Mouse (Mus musculus): ENCODE data around the gene Bcl3. TPM values are rescaled to one million over a fixed set of nuclear protein-coding genes. Genes with fewer than 3 reads are reported as not detected.

Bcl3 gene
- polyA plus RNA-seq, 1 experiment from 2014 or later, result 0.54 TPM

GRCm38 (mm10) chr7:19830682-19831156 is 8.1 kb upstream of the Bcl3 start:
- Histone ChIP-seq H3K36me3 (no peaks in the 10 kb centered on the region), H3K9me3 (0 out of 2 replicates have a peak, but pooled peaks cover 4% of the 10 kb centered on the region), H3K9ac (replicated peaks) (no peak overlapping the region), H3K4me3 (replicated peaks) (no peak overlapping the region), H3K4me2 (no peak overlapping the region), H3K27ac (no peak overlapping the region), H3K27me3 (0 out of 2 replicates have a peak, but pooled peaks cover 3% of the 10 kb centered on the region), H3K4me1 (replicated peaks) (peaks cover 5% of the 10 kb centered on the region)
- WGBS, result 34% methylated on average over 13 of the region's 13 CpGs
- no peak for ATAC-seq (ENCODE audit: insufficient number of reproducible peaks, insufficient read depth, low FRiP score, low TSS enrichment, low read depth)

- H3K4me1 ChIP-seq (replicated peaks), result peaks cover 5% of the 10 kb centered on the region
- 85% methylated on average over 3 of the region's 3 CpGs for WGBS
Measured at GRCm38 (mm10) chr7:19829694-19830093, 7.1 kb upstream of the Bcl3 start.

GRCm38 (mm10) chr7:19826756-19827155 is 4.2 kb upstream of the Bcl3 start:
- Histone ChIP-seq H3K27ac (no peak overlapping the region), H3K4me2 (no peak overlapping the region), H3K9me3 (0 out of 2 replicates have a peak, but pooled peaks cover 4% of the 10 kb centered on the region), H3K4me3 (replicated peaks) (no peak overlapping the region), H3K36me3 (no peaks in the 10 kb centered on the region), H3K4me1 (replicated peaks) (peaks cover 26% of the 10 kb centered on the region), H3K9ac (replicated peaks) (no peak overlapping the region; the same call in 1 of the 2 replicates), H3K27me3 (peaks cover 29% of the 10 kb centered on the region)
- WGBS, result 32% methylated on average over 6 of the region's 6 CpGs
- no peak for ATAC-seq (ENCODE audit: insufficient number of reproducible peaks, insufficient read depth, low FRiP score, low TSS enrichment, low read depth)

More at GRCm38 (mm10) chr7:19829694-19830093, 7.1 kb upstream of the Bcl3 start:
- Histone ChIP-seq H3K4me2 (no peak overlapping the region), H3K4me3 (replicated peaks) (no peak overlapping the region), H3K27me3 (0 out of 2 replicates have a peak, but pooled peaks cover 3% of the 10 kb centered on the region), H3K36me3 (no peaks in the 10 kb centered on the region), H3K27ac (no peak overlapping the region), H3K9me3 (0 out of 2 replicates have a peak, but pooled peaks cover 4% of the 10 kb centered on the region), H3K9ac (replicated peaks) (no peak overlapping the region)
- no peak for ATAC-seq (ENCODE audit: insufficient number of reproducible peaks, insufficient read depth, low FRiP score, low TSS enrichment, low read depth)

- Histone ChIP-seq H3K36me3 (no peaks in the 10 kb centered on the region), H3K27ac (peak overlapping the region; percentile 18; the same call in 1 of the 2 replicates), H3K4me1 (replicated peaks) (peaks cover 21% of the 10 kb centered on the region), H3K4me3 (replicated peaks) (peak overlapping the region; percentile 6; the same call in 1 of the 2 replicates), H3K9me3 (0 out of 2 replicates have a peak, but pooled peaks cover 5% of the 10 kb centered on the region), H3K9ac (replicated peaks) (no peak overlapping the region), H3K4me2 (peak overlapping the region; percentile 38), H3K27me3 (peaks cover 48% of the 10 kb centered on the region)
- WGBS, result 26% methylated on average over 26 of the region's 26 CpGs
- ATAC-seq (ENCODE audit: insufficient number of reproducible peaks, insufficient read depth, low FRiP score, low TSS enrichment, low read depth), result peak; percentile 69
Measured at GRCm38 (mm10) chr7:19824182-19824973, 1.8 kb upstream of the Bcl3 start.

GRCm38 (mm10) chr7:19823256-19824181 is 949 bp upstream of the Bcl3 start:
- H3K27ac ChIP-seq, result peak overlapping the region; percentile 18
- WGBS, result 25% methylated on average over 16 of the region's 16 CpGs
- peaks cover 54% of the 10 kb centered on the region for H3K27me3 ChIP-seq
- peak; percentile 3; the same call in 1 of the 2 replicates for ATAC-seq (ENCODE audit: insufficient number of reproducible peaks, insufficient read depth, low FRiP score, low TSS enrichment, low read depth)
- no peaks in the 10 kb centered on the region for H3K36me3 ChIP-seq
- 0 out of 2 replicates have a peak, but pooled peaks cover 4% of the 10 kb centered on the region for H3K9me3 ChIP-seq
- peak overlapping the region; percentile 6; the same call in 1 of the 2 replicates for H3K4me3 ChIP-seq (replicated peaks)
- peaks cover 21% of the 10 kb centered on the region for H3K4me1 ChIP-seq (replicated peaks)
- H3K9ac ChIP-seq (replicated peaks), result no peak overlapping the region
- peak overlapping the region; percentile 38 for H3K4me2 ChIP-seq

- Histone ChIP-seq H3K9ac (replicated peaks) (peak overlapping the region; percentile 60), H3K4me1 (replicated peaks) (peaks cover 27% of the 10 kb centered on the region), H3K27ac (no peak overlapping the region), H3K4me3 (replicated peaks) (peak overlapping the region; percentile 44), H3K4me2 (peak overlapping the region; percentile 63), H3K27me3 (peaks cover 58% of the 10 kb centered on the region), H3K36me3 (no peaks in the 10 kb centered on the region), H3K9me3 (0 out of 2 replicates have a peak, but pooled peaks cover 4% of the 10 kb centered on the region)
- 5% methylated on average over 20 of the region's 20 CpGs for whole genome bisulfite sequencing
- no peak for ATAC-seq (ENCODE audit: insufficient number of reproducible peaks, insufficient read depth, low FRiP score, low TSS enrichment, low read depth)
Measured at GRCm38 (mm10) chr7:19822193-19822592, 377 bp downstream of the Bcl3 start.

- no peak for ATAC-seq (ENCODE audit: insufficient number of reproducible peaks, insufficient read depth, low FRiP score, low TSS enrichment, low read depth)
- WGBS, result 49% methylated on average over 7 of the region's 7 CpGs
- no peaks in the 10 kb centered on the region for H3K36me3 ChIP-seq
- H3K4me3 ChIP-seq (replicated peaks), result no peak overlapping the region
- 0 out of 2 replicates have a peak, but pooled peaks cover 4% of the 10 kb centered on the region for H3K9me3 ChIP-seq
- H3K27ac ChIP-seq, result no peak overlapping the region
- no peak overlapping the region for H3K9ac ChIP-seq (replicated peaks)
- no peak overlapping the region for H3K4me2 ChIP-seq
- H3K27me3 ChIP-seq, result peaks cover 63% of the 10 kb centered on the region
- peaks cover 33% of the 10 kb centered on the region for H3K4me1 ChIP-seq (replicated peaks)
Measured at GRCm38 (mm10) chr7:19821633-19822032, 937 bp downstream of the Bcl3 start.

- Histone ChIP-seq H3K36me3 (no peaks in the 10 kb centered on the region), H3K4me2 (no peak overlapping the region), H3K9ac (replicated peaks) (no peak overlapping the region), H3K27me3 (peaks cover 65% of the 10 kb centered on the region), H3K27ac (no peak overlapping the region), H3K4me3 (replicated peaks) (no peak overlapping the region), H3K4me1 (replicated peaks) (peaks cover 44% of the 10 kb centered on the region), H3K9me3 (0 out of 2 replicates have a peak, but pooled peaks cover 5% of the 10 kb centered on the region)
- ATAC-seq (ENCODE audit: insufficient number of reproducible peaks, insufficient read depth, low FRiP score, low TSS enrichment, low read depth), result no peak
- 72% methylated on average over 3 of the region's 3 CpGs for WGBS
Measured at GRCm38 (mm10) chr7:19820347-19821048, 2.1 kb downstream of the Bcl3 start.

GRCm38 (mm10) chr7:19818875-19819274 is 3.7 kb downstream of the Bcl3 start:
- Histone ChIP-seq H3K36me3 (no peaks in the 10 kb centered on the region), H3K27me3 (peaks cover 65% of the 10 kb centered on the region), H3K27ac (no peak overlapping the region), H3K9me3 (0 out of 2 replicates have a peak, but pooled peaks cover 7% of the 10 kb centered on the region), H3K4me1 (replicated peaks) (peaks cover 37% of the 10 kb centered on the region), H3K9ac (replicated peaks) (no peak overlapping the region), H3K4me2 (no peak overlapping the region), H3K4me3 (replicated peaks) (no peak overlapping the region)
- 78% methylated on average over 7 of the region's 7 CpGs for WGBS
- no peak for ATAC-seq (ENCODE audit: insufficient number of reproducible peaks, insufficient read depth, low FRiP score, low TSS enrichment, low read depth)

- WGBS, result 81% methylated on average over 5 of the region's 5 CpGs
- Histone ChIP-seq H3K27me3 (peaks cover 65% of the 10 kb centered on the region), H3K36me3 (no peaks in the 10 kb centered on the region), H3K4me2 (no peak overlapping the region), H3K4me1 (replicated peaks) (peaks cover 33% of the 10 kb centered on the region), H3K27ac (no peak overlapping the region), H3K9ac (replicated peaks) (no peak overlapping the region), H3K9me3 (0 out of 2 replicates have a peak, but pooled peaks cover 7% of the 10 kb centered on the region), H3K4me3 (replicated peaks) (no peak overlapping the region)
- ATAC-seq (ENCODE audit: insufficient number of reproducible peaks, insufficient read depth, low FRiP score, low TSS enrichment, low read depth), result no peak
Measured at GRCm38 (mm10) chr7:19818440-19818839, 4.1 kb downstream of the Bcl3 start.
